Mouse (Mus musculus) megakaryocyte progenitor cell, adult 5-6 weeks (primary cell): ENCODE measurements around the gene Slc25a34. TPM values are rescaled to one million over a fixed set of nuclear protein-coding genes. Genes with fewer than 3 reads are reported as not detected.
A peak's percentile ranks its signal among the peaks of the same experiment; 100 is the strongest.

Source experiments
- ATAC-seq: replicated peaks from 2 replicates; pipeline ENCODE4 v1.8.0; 2016; ENCODE audit warnings: mild to moderate bottlenecking, moderate TSS enrichment, inconsistent platforms; ENCODE audit not compliant: poor library complexity
- total RNA-seq, 2 experiments: library from RNA; stranded (forward) in 1 of 2; stranded (reverse) in 1 of 2; fragments of 157-497, 149-512 nt in 1 of 2; fragments of 200-1000 nt in 1 of 2; gene quantifications; 2 replicates each; pipeline versions ENCODE4 v1.2.3 to v1.2.4; 2015 to 2017

Gene Slc25a34
- total RNA-seq, 2 experiments from 2014 or later = not detected

DNA sequence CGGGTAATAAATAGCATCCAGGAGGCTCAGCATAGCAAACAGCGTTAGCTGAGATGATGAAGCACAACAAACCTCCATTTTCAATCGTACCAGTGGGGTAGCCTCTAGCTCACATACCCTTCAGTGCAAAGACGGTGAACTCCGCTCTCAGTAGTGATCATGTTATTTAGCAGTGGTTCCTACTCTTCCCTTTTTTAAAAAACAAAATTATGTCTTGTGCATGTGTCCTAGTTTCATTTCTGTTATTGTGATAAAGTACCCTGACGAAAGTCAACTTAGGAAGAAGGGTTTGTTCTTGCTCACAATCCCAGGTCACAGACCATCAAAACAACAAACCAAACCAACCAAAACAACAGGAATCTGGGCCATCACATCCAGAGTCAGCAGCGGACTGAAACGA is 22.4 kb upstream of the Slc25a34 start:
- no peak; the same call in 1 of the 2 replicates for ATAC-seq

DNA sequence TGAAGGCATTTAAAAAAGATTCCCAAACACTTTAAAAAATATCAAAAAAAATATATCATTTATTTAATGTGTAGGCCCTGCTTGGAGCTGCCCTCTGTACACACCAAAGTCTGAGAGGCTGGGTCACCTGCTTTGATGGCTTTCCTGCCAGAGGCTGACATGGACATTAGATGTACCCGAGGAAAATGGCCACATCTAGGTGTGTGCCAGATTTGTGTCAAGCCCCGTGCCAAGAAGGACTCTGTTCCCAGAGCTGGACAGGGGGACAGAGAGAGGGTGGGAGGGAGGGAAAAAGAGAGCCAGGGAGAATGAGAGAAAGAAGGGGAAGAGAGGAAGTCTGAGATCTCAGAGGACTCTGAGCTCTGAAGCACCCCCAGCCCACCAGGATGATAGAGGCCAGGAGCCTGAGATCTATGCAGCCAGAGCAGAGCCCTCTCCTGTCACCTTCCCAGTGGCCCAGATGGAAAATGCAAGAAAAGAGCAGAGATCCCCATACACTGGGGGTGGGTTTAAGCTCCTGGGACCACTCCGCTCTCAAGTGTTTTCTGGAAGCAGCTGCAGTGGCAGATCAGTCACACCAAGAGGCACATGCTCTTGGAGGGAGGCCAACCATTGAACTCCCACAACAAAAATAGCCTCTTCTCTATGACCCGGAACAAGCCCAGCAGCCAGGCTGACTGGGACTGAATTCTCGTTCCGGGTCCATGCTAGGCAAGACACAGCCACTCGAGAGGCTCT is 19.7 kb upstream of the Slc25a34 start:
- ATAC-seq = no peak

DNA sequence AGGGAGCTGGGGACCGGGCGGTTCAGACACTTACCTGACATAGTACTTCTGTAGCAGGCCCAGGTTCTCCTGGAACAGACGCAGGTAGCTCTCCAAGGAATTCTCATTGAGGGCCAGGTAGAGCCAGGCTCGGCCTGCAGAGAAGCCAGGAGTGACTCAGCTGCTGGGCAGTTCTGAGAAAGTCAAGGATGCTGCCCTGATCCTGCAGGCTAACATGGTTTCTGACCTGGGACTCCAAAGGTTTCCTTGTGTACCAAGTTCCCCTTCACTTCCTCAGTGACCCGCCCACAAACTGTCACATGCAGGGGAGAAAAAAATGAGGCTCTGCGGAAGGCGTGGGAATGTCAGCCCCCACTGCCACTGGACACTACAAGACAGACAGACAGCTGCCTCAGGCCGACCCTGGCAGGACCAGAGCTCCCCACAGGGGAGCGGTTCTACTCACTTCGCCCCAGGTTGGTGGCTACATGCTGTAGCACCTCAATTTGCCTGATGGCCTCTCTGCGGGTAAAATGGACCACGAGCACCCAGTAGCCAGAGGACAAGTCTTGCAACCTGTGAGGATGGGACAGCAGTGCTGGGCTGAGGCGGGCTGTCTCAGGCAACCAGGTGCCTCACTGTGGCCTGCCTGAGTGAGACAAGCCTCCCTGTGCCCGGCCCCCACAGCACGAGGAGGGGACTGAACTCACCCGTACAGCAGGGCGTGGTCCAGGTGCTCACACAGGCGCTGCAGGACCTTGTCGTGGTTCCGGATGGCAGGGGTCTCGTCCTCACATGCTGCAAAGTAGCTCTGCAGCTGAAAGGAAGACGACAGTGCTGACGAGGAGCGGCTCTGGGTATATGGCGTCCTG is 18.6 kb upstream of the Slc25a34 start:
- no peak for ATAC-seq

DNA sequence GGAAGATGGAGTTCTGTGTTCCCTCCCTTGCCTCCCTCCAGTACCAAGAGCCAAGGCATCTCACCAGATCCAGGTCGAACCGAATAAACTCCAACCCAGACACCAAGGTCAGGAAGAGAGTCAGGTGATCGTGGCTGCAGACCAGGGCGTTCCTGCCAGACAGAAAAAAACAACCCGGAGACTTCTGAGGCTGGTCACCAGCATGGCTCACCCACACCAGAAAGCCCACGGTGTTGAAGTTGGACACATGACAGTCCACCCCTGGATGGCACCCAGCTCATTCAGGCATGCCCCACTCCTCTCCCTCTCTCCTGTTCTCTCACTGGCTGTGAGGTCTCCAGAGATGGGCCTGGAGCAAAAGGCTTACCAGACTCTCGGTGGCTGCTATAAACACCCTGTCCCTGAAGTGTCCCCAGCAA is 17.7 kb upstream of the Slc25a34 start:
- ATAC-seq = no peak

DNA sequence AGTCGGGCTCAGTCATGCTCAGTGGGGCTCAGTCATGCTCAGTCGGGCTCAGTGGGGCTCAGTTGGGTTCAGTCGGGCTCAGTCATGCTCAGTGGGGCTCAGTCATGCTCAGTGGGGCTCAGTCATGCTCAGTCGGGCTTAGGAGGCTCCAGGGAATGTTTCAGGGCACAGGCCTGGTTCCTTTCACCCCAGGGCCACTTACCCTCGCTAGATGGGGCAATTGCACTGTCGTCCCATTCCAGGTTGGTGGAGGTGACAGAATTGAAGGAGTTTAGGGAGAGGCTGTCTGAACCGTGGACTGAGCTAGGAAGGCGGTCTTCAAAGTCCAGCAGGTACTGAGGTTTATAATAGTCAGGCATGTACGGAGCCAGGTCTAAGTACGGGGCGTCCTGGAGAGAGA is 15.9 kb upstream of the Slc25a34 start:
- no peak for ATAC-seq

DNA sequence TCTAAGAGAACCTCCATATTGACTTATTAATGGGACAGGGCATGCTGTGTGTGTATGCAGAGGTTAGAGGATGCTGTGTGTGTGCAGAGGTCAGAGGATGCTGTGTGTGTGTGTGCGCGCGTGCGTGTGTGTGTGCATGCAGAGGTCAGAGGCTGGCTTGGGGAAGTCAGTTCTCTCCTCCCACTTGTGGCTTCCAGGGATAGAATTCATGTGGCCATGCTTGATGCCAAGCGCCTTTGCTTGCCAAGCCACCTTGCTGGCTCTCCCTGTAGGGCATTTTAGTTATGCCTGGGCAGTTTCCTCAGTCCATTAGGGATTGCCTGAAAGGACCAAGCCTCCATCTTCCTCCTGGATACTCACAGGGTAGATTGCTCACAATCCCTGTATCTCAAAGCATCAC is 13.1 kb upstream of the Slc25a34 start:
- no peak for ATAC-seq

DNA sequence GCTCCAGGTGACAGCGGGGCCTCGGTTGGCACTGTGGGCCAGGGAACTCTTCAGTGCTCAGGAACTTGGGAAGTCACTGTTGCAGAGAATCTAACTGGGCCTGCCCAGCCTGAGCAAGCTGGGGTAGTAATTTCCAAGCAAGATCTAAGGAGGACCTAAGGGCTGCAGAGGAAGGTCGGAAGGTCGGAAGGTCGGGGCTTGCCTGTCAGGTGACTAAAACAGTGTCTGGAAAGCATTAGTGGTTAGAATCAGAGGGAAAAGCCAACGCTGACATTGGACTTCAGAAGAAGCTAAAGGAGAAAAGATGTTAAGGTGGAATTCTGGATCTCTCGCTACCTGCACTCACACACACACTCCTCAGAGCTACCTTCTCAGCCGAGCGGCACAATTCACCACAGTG is 12.4 kb upstream of the Slc25a34 start:
- no peak for ATAC-seq

DNA sequence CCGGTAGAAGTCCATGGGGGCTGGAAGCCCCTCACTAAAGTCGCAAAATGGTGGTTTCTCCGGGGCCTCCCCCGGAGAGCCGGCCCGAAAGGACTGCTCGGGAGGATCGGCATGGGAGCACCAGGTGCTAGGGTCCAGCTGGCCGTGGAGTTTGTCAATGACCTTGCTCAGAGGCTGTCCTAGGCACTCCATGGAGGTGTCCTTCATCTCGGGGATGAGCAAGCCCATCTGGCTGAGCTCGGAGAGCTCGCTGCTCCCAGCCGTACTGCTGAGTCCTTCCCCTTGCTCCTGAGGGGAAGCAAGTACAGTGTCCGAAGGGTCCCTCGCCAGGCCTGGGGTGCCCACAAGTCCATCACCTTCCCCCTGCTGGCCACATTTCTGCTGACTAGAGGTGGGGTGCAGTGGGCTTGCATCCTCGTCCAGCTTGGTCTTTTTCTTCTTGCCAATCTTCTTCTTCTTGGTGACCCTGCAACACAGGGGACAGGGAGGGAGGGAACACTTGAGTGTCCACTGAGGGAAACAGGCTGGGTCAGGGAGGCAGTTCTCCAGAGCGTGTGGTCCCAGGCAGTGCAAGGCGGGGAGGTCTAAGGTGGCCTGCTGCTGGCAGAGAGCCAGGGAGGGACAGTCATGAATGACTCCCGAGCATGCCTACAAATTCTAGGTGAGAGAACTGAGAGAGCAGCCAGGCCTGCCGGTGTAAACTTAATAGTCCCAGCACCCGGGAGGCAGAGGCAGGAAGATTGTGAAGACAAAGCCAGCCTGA is 8.7 kb upstream of the Slc25a34 start:
- ATAC-seq = no peak

DNA sequence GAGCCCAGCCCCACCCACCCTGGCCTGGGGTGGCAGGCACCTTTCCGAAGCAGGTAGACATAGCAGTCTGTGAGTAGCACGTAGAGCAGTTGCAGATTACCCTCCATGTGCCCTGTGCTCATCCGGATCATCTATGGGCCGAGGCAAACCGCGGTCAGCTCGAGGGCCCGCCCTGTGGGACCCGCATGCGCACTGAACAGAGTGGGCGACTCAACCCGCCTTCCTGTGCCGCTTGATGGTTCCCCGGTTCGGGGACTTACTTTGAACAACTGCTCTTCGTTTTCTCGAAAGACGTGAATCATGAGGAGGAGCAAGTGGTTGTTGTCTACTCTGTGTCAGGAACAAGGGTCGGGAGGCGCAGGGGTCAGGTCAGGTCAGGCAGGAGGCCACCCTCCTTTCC is 7.6 kb upstream of the Slc25a34 start:
- no peak for ATAC-seq

DNA sequence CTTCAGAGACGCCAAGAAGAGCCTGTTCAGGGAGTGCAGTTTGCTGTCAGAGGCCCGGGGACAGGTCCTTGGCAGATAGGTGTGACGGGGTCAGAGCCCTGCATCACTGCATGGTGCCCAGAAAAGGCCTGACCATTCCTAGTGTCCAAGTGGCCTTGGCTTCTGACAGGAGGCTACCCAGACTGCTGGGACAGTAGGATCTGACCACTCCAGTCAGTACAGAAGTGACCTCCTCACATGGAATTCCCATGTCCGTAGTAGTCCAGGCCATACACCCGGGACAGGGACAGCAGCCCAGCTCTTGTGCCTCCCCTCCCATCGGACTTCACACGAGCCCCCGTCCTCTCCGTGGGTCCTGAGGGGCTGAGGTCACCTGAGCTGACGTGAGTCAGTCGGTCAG is 6.4 kb upstream of the Slc25a34 start:
- no peak for ATAC-seq

DNA sequence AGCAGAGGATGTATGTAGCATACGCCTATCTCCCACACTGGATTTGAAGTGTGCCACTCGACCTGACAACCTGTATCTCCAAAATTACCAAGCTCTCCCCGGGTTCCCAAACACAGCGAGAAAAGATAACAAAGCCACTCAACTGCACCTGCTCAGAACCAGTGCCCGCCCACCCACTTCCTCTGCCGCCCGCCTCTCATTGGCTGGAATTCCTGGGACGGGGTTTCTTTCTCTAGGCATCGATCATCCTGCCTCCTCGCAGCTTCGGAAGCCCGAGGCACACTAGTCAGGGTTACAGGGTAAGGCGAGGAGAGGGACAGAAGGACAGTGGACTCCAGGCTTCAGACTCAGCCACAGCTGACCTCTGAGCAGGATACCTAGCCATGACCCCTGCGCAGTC is 5.0 kb upstream of the Slc25a34 start:
- ATAC-seq = no peak

DNA sequence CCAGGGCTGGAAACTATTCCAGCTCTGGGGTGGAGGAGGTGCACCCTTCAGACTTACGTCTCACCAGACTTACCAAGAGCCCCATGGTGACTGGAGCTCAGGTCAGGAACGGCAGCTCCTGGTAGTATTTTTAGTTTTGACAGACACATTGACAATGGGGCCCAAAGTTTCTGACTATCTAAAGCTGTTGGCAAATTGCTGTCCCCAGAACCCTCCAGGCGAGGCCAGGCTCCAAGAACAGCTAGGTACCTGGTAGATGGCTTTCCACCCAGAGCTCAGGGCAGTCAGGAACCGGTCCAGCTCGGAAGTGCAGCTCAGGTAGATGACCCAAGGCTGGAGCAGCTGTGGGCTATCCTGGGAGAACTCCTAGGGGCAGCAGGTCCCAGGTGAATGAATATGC is 3.9 kb upstream of the Slc25a34 start:
- ATAC-seq = no peak

DNA sequence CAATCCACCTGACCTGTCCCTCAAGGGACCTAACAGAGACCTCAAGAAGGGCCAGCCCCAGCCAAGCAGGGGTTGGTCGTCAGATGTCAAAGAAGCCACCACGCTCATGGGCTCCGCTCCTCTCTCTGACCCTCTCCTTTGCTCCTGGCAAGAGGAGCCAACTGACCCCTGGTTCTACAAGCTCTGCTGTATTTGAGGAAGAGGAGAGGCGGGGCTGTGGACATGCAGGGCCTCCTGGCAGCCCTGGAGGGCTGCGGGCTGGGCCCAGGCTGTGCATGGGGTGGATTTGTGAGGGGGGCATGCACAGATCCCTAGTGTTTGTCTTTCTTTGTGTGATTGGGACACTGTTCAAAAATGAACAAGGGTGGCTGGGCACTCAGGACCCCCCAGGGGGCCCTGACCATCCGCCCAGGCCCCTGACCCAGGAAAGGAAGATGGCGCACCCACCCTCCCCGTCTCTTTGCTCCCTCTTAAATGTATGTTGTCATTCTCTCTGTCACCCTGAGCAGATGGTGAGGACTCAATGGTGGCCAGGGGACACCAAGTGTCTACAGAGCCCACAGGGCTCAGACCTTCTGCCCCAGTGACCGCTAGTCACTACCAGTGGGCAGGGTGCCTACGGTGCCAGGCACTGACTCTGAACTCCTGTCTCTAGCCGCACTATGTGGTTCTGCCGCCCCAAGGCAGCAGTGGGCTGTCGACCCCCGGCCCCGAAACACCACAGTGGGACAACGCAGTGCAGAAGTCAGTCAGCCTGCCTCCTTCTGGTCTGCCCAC is 2.3 kb upstream of the Slc25a34 start:
- ATAC-seq = no peak

DNA sequence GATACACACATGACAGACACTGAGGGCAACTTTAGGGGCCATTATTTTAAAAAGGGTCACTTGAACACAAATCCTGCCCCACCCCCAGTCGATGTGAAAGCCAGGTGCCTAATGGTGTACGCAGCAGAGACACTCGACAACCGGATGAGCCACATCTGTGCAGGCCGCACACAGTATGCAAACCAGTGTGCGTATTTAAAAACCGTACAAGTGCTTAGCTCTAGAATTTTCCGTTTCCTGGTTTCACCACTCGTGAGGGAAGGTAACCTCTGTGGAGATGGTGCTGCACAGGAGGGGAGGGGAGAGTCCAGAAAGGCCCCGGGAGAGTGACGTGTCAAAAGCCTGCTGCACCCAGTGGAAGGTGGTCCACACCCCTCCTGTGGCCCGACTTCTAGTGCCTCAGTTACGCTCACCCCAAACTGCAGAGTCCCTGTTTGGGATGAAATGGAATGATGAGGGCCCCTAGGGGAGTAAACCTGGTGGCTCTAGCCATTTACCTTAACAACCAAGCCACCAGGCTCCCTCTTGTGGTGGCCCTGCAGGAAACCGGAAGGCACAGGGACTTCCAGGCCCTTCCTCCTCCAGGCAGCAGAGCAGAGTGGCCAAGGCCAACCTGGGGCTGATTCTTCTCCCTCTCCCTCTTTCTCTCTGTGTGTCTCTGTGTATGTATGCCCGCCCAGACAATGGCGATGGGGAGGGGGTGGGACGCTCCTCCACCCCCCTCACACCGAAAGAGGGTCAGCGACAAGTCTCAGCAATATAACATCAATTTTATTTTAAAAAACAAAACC is 1.6 kb upstream of the Slc25a34 start:
- peak; percentile 88 for ATAC-seq

DNA sequence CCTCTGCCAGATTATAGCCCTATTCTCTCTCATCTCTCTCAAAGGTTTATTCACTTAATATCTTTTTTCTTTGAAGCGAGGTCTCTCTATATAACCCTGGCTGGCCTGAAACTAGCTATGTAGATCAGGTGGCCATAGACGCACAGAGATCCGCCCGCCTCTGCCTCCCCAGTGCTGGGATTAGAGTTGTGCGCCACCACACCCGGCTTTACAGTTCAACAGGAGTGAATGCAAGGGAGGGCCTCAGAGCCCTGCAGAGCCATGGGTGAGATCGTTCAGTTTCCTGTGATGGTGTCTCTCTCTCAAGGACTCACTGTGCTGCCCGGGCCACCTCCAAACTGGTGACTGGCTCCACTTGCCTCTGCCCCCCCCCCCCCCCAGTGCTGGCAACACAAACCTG is 513 bp upstream of the Slc25a34 start:
- ATAC-seq = no peak

DNA sequence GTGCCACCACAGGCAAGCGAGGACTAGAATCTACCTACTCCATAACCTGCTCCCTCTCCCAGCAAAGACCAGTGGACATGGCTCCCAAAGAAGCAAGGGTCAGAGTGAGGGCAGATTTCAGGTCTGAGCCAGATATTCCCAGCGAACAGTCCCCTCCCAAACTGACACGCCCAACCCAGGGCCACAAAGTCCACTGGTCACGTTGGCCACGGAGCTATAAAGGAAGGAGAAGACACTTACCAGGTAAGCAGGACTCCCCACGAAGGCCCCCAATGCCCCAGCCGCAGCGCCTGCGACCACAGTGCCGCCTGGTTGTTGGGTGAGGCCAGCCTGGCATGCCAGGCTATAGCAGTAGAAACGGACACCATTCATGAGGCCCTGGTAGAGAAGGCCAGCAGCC is 584 bp downstream of the Slc25a34 start:
- no peak for ATAC-seq

DNA sequence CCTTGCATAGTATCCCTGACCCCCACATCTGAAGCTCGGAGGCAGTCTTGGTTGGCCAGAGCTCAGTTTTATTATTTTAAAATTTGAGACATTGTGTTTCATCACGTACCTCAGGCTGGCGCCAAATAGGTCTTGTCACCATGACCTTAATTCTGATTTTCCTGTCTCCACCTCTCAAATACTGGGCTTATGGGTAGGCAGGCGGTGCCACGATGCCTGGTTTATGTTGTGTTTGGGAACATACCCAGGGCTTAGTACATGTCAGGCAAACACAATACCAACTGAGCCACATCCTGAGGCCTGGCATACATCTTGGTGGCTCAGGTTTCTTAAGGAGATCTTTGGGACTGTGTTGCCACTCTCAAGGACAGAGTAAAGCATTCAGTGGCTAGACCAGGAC is 1.0 kb downstream of the Slc25a34 start:
- ATAC-seq = no peak

DNA sequence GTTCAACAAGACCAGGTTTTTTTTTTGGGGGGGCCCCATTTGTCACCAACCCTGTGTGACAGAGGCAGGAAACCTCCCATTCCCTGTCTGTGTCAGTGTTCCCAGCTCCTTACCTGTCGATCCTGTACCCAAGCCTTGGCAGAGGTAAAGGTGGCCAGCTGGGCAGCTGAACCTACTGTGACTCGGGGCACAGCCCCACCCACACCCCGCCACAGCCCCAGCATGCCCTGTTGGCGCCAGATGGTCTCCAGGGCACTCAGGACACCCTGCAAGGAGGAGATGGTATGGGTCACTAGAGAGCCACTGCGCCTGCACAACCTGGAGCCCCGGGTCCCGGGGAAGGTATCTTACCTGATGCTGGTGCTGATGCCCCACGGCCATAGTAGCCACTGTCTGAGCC is 1.5 kb downstream of the Slc25a34 start:
- no peak for ATAC-seq

DNA sequence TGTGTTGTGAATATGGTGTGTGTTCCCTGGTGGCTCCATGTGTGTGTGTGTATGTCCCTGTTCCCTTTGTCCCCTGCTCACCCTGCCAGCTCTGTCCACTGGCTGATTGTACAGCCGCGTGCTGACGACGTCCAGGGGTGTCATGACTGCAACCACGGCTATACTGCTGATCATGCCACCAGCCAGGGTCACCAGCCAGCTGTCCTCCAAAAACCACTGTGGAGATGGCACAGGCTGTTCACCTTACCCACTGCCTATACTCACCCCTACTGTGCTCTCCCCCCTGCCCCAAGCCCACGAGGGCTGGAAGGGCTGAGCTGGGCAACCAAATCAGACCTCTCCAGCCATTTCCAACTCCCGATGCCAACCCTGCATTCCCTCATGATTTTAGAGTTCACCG is 2.3 kb downstream of the Slc25a34 start:
- no peak for ATAC-seq

DNA sequence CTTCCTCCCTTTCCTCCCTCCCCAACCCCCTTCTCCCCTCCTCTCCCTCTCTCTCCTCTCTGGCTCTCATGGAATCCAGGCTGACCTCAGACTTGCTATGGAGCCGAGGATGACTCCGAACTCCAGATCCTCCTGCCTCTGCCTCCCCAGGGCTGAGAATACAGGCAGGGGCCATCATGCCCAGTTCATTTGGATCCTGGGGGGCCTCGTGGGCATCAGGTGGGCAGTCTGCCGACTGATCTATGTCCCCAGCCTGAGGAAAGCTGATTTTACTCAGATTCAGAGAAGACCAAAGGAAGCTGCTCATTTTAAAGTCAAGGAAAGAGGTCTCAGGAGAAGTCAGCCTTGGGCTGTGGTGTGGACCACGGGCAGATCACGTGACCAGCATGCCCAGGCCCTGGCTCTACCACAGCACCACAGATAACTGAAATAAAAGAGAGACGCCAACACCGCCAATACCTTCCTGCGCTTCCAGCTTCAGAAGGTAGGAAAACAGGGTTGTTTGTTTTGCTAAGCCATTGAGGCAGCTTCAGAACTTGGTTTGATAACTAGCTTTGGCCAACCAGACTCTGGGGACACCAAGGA is 4.2 kb downstream of the Slc25a34 start:
- 0 out of 2 replicates have a peak, but pooled peaks have one; percentile 22 for ATAC-seq
